Mouse (Mus musculus): ENCODE measurements around the gene Lrrn3.

Gene Lrrn3

GRCm38 (mm10) chr12:41428806-41429205, 57.4 kb downstream of the Lrrn3 start:
- DNase-seq, result no peak

DNA sequence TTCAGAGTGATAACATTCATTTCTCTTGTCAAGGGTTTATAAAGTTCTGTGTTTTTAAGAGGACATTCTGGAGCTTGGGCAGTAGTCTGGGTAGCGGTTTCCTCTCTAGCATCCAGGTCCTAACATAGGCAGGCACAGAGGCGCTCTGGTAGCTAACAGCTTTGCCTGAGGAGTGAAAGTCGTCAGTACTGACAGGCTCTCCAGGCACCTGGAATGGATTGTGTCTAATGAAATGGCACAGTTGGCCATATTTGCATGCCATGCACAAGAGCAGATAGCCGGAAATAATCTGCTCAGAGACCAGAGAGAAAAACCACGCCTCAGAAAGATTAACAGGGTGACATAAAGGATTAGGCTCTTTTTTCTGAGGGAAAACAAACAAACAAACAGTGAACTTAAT, 58.8 kb downstream of the Lrrn3 start:
- peak; percentile 4 for DNase-seq

DNA sequence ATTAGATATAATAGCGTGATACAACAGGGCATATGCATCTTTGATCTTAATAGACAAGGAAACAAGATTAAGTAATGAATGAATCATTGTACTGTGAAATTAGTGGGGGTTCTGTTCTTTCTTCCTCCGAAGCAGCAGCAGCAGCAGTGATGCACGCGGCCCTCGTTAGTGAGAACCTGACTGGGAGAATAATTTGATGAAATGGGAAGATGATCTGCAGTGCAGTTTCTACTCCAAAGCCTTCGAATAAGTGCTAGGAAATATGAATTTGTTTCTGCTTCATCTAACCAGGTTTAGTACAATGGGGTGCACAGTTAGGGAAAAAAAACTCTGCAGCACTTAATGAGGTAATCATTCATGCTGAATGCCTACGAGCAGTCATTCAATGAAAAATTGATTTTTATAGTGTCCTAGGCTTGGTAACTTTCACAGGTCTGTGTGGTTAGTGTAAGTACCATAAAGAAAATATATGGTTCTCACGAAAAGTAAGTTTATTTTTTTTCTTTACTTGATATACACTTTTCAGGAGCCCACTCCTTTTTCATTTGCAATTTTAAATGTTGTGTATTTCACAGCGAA, 61.0 kb downstream of the Lrrn3 start:
- no peak for DNase-seq

GRCm38 (mm10) chr12:41417961-41418360, 68.3 kb downstream of the Lrrn3 start:
- no peak for DNase-seq

GRCm38 (mm10) chr12:41417099-41417498, 69.1 kb downstream of the Lrrn3 start:
- DNase-seq, result peak; percentile 17

- DNase-seq, result no peak
Observed at GRCm38 (mm10) chr12:41416635-41417034, 69.6 kb downstream of the Lrrn3 start.

DNA sequence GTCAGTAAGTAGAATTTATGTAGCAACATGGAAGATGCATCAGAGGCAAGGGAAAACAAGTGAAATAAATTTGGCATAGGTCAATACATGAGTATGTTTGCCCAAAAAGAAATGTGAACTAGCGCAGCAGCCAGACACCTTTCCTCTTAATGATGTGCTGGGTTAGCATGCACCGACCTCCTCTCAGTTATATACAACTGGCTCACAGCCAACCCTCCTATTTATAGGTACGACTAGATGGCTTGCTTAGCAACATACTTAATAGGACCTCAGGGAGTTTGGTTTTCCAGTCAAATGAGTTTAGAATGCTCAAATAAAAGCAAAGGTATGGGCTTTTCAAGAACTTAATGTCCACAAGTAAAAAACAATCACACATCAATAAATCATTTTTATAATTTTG, 76.8 kb downstream of the Lrrn3 start:
- peak; percentile 20 for DNase-seq

DNA sequence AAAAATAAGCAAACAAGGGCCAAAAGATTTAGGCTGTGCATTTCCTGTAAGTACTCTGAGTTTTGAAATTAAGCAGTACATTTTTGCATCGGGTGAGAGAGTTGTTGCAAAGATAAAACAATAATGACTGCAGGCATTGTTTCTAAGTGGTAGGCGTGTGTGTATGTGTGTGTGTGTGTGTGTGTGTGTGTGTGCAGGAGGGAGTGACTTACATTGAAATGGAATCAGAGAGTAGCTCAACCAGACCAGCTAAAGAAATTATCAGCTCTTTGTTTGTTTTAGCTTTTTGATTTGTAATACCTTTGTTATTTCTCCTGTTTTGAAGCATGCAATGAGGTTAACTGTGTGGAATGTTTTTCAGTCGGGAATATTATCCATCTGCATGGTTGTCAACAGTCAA, 84.3 kb downstream of the Lrrn3 start:
- DNase-seq, result no peak

Measured in embryo, embryonic 11 days (tissue).